Mouse (Mus musculus) erythroblast, embryonic 14.5 days (primary cell): Measurements from ENCODE around the gene Snx4.

Source experiments
- GATA1 ChIP-seq: IDR thresholded peaks from 2 replicates; pipeline ENCODE4 v1.6.1; 2012; ENCODE audit warnings: low read length, inconsistent platforms, mixed read lengths
- TAL1 ChIP-seq: IDR thresholded peaks from 3 replicates; pipeline ENCODE4 v1.6.1; 2012; ENCODE audit warnings: low read length, inconsistent platforms, mixed read lengths

GRCm38 (mm10) chr16:33333015-33333414 is 81.8 kb downstream of the Snx4 start:
- TF ChIP-seq GATA1 (no peak), TAL1 (no peak)
